Mouse (Mus musculus) left cerebral cortex, postnatal 10 days (tissue): ENCODE data around the gene Sbf1. TPM values are rescaled to one million over a fixed set of nuclear protein-coding genes. Genes with fewer than 3 reads are reported as not detected.

ENCODE experiments used
- DNase-seq, 2 experiments: peaks; one replicate each; pipeline ENCODE4 v3.0.0; 2021 to 2022; ENCODE audit warnings: low spot score in 2 of 2, mixed read lengths in 1 of 2; ENCODE audit errors: extremely low spot score in 1 of 2
- intact Hi-C: fragments of 180-260 bp; cut with DNase I; formaldehyde crosslinking; loops from one replicate; pipeline ENCODE4 v1.15.1; 2025
- total RNA-seq, 2 experiments: library from RNA; stranded (reverse); gene quantifications; 2 replicates each; pipeline ENCODE4 v1.2.3; 2021

Sbf1 gene
- total RNA-seq, 2 experiments from 2014 or later = 180 to 205 TPM

- intact Hi-C loops = no loop called here
- no peak for DNase-seq
Observed at GRCm38 (mm10) chr15:89323656-89324055, 8.5 kb upstream of the Sbf1 start.

GRCm38 (mm10) chr15:89322670-89323522 is 7.8 kb upstream of the Sbf1 start, which contains the start of gene Adm2:
Gene Adm2, plus strand, starts transcription at chr15:89322720.
- DNase-seq = no peak
- intact Hi-C loops = no loop called here

GRCm38 (mm10) chr15:89321264-89321663 is 6.2 kb upstream of the Sbf1 start:
- intact Hi-C loops = no loop called here
- DNase-seq = no peak

DNA sequence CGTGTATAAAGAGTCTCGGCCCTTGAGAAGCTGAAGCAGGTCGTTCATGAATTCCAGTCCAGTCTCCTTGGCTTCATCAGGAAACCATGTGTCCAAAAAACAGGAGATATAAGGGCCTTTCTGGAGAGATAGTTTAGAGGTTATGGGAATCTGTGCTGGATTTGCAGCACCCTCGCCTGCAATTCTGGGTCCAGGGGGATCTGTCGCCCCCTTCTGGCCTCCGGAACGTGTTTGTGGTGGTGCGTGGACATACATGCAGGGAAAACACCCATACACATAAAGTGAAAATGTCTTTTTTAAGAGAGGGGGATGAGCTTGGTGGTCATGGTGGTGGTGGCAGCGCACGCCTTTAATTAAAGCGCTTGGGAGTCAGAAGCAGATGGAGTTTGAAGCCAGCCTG is 1.0 kb upstream of the Sbf1 start:
- intact Hi-C loops = no loop called here
- DNase-seq = no peak

GRCm38 (mm10) chr15:89314511-89315189 is 461 bp downstream of the Sbf1 start:
- DNase-seq = peak in 1 of 2 experiments; percentile 73
- intact Hi-C loops = no loop called here

GRCm38 (mm10) chr15:89314107-89314506 is 1.0 kb downstream of the Sbf1 start:
- intact Hi-C loops = no loop called here

GRCm38 (mm10) chr15:89313359-89313758 is 1.8 kb downstream of the Sbf1 start:
- no peak for DNase-seq
- intact Hi-C loops = no loop called here

More at GRCm38 (mm10) chr15:89314107-89314506, 1.0 kb downstream of the Sbf1 start:
- no peak for DNase-seq

DNA sequence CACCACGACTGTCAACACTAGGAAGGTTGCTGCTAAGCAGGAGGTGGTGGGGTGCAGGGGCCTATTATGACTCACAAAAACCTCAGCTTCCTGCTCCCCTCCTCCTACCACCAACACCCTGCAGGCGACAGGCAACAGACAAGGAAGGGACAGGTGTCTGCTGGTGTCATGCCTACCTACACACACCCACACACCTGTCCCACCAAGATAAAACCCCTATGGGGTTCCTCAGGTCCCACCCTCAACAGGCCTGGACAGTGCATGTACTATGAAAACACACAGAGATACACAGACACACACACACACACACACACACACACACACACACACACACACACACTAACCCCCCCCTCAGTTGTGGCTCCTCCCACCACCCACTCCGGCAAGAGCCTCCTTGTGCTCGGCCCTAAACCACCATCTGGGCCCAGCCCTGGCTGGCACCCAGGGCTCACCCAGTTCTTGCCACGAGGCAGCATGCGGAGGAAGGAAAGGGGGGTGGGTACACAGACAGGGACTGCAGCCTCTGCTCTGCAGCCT is 5.1 kb downstream of the Sbf1 start:
- intact Hi-C loops = no loop called here
- no peak for DNase-seq

DNA sequence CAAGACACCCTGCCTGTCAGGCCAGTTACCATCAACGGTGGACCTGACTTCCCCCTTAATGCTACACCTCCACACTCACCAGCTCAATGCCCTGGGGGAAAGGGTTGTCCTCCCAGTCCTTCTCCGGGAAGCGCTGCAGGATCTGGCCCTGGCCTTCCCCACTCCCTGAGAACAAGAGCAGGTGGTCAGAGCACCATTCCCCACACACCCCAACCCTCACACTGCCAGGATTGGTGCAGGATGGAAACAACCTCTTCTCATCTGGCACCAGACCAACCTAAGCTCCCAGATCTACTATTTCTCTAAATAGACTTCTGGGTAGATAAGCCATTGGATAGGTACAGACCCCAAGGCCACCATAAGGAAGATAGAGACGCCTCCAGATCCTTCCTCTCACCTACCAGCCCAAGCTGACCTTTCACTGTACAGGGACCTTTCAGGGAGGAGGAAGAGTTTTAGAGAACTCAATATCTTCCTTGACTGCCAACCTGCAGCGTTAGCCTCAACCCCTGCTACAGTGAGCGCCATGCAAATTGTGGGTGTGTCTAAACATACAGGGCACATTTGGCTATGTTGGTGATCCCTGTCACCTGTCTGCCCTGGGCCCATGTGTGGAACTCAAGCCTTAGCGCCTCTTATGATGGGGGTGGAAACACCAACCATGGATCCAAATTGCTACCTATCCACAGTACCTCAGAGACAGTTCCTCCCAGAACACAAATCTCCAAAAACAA is 6.5 kb downstream of the Sbf1 start:
- no peak for DNase-seq
- intact Hi-C loops = no loop called here

- DNase-seq = no peak
- intact Hi-C loops = no loop called here
Observed at GRCm38 (mm10) chr15:89307461-89307860, 7.7 kb downstream of the Sbf1 start.

DNA sequence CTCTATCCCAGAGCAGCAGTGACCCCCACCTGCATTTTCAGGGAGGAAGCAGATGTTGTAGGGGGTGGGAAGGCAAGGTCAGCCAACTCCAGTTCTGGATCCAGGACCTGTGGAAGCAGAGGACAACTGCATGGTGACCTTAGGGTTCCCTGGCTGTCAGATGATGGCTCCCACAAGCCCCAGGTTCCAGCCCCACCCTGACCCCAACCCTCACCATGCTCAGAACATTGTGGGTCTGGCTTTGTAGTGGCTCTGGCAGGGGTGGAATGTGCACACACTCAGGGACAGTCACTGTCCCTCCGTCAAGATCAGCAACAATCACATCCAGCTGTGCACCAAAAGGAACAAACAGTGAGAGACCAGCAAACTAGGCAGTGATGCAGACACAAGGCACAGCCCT is 9.1 kb downstream of the Sbf1 start:
- DNase-seq = no peak
- intact Hi-C loops = no loop called here

DNA sequence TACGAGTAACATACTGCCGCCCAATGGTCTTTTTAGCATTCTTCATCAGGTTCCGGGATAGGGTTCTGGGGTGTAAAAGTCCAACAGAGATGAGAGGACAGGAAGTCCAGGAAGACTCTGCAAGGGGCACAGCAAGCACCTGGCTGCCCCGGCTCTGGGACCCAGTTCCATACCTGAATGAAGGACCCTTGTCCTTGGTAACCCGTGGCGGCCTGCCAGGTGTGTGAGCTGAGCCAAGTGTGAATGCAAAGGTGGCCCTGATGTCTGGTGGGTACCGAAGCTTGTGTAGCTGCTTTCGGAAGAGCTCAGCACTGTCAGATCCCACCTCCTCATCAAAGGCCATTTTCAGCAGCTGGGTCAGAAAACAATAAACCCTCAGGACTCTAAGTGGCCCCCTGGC is 14.5 kb downstream of the Sbf1 start:
- intact Hi-C loops = no loop called here
- no peak for DNase-seq

- intact Hi-C loops = no loop called here
- DNase-seq = no peak
Observed at GRCm38 (mm10) chr15:89300180-89300579, 14.9 kb downstream of the Sbf1 start.

DNA sequence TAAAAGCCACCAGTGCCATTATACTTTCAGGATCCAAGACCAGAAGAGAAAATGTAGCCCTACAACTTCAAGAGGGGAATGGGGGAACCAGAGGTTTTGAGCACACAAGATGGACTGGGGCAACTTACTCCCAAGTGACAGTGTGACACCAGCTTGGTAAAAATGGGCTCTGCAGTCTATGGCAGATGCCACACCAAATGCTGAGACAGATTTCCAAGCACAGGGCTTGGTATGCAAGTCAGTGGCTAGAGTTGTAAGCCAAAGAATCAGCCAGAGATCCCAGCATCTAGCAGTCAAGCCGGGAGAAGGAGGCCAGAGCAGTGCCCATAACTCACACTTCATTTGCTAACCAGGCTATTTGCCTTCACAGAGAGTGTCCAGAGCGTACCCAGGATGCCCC is 17.4 kb downstream of the Sbf1 start:
- intact Hi-C loops = no loop called here
- DNase-seq = no peak

DNA sequence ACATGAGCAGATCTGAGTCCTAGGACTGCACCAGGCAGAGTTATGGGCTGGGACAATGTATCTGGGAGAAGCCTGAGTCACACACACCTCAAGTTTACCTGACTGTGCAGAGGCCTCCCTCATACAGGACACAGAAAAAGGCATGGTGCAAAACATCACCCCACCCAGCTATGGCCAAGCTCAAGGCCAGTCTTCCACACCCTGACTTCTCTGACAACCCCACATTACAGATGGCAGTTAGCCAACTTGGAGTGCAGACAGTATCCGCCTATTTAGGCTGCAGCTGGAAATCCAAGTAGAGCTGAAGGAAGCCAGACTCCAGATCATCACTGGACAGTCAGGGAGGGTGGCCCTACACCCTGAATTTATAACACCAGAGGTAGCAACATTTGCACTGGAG is 18.6 kb downstream of the Sbf1 start:
- no peak for DNase-seq
- intact Hi-C loops = no loop called here

GRCm38 (mm10) chr15:89295580-89296165 is 19.4 kb downstream of the Sbf1 start:
- intact Hi-C loops = no loop called here
- no peak for DNase-seq

- intact Hi-C loops = no loop called here
- DNase-seq = no peak
Observed at GRCm38 (mm10) chr15:89293778-89294177, 21.3 kb downstream of the Sbf1 start.

DNA sequence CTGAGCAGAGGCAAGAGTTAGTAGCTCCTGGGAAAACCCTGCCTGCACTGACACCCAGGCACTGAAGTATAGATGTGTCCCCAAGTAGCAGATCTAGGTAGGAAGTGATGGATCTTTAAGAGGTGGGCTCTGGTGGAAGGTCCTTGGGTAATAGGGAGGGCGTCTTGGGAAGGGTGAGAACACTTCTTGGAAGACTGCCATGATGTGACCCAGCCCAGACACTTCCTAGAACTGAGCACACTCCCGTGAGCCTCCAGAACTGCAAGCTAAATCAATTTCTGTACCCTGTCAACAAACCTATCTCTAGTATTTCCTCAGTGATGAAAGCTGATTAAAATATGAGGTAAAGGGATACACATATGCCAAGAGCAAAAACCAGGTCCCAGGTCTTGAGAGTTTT is 22.3 kb downstream of the Sbf1 start:
- intact Hi-C loops = no loop called here
- no peak for DNase-seq

DNA sequence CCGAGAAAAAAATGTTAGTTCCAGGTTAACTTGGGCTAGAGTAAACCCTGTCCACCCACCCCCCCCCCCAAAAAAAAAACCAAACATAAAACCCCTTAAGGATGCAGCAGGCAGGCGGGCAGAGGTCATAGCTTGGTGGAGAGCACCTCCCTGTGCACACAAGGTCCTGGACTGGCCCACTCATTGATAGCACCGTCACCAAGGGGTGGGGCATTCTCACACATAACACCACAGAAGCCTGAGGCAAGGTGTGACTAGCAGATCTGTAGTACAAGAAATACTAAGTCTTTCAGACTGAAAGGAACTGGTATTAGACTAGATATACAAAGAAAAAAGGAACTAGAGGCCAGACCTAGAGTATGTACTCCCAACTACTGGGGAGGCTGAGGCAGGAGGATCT is 23.6 kb downstream of the Sbf1 start:
- intact Hi-C loops = no loop called here
- DNase-seq = no peak
